Mouse (Mus musculus) myocyte (in vitro differentiated cells): Measurements from ENCODE around the gene Tcf12. TPM values are rescaled to one million over a fixed set of nuclear protein-coding genes. Genes with fewer than 3 reads are reported as not detected.

ENCODE experiments used
- H3K27me3 ChIP-seq: one replicate; pipeline ENCODE4 v1.6.1; 2011; ENCODE audit not compliant: control insufficient read depth, insufficient read depth, insufficient read length
- H3K36me3 ChIP-seq: one replicate; pipeline ENCODE4 v1.6.1; 2011; ENCODE audit not compliant: control insufficient read depth, insufficient read depth
- H3K4me2 ChIP-seq: one replicate; pipeline ENCODE4 v1.6.1; 2011; ENCODE audit warnings: low read depth, control low read depth
- H3K4me3 ChIP-seq: one replicate; pipeline ENCODE4 v1.5.1; 2011; ENCODE audit warnings: mild to moderate bottlenecking, control low read depth, moderate library complexity
- H3K79me2 ChIP-seq: one replicate; pipeline ENCODE4 v1.6.1; 2011; ENCODE audit not compliant: control insufficient read depth, insufficient read depth
- H3ac ChIP-seq: one replicate; pipeline ENCODE4 v1.6.1; 2011; ENCODE audit not compliant: control insufficient read depth, insufficient read length
- CEBPB ChIP-seq: IDR thresholded peaks from 2 replicates; pipeline ENCODE4 v1.6.1; 2011; ENCODE audit warnings: mild to moderate bottlenecking, moderate library complexity; ENCODE audit not compliant: poor library complexity, insufficient read depth, severe bottlenecking
- E2F4 ChIP-seq: IDR thresholded peaks from one replicate; pipeline ENCODE4 v1.6.1; 2011; ENCODE audit warnings: mild to moderate bottlenecking, control low read depth, moderate library complexity; ENCODE audit not compliant: insufficient read depth
- MAX ChIP-seq: IDR thresholded peaks from one replicate; pipeline ENCODE4 v1.6.1; 2011; ENCODE audit warnings: low read depth, mild to moderate bottlenecking, control low read depth
- MYOD1 ChIP-seq, 3 experiments: IDR thresholded peaks; one replicate each; pipeline ENCODE4 v1.6.1; 2011; ENCODE audit warnings: control low read depth in 2 of 3, low read depth in 2 of 3, mild to moderate bottlenecking in 2 of 3, moderate library complexity in 1 of 3; ENCODE audit not compliant: insufficient read length in 2 of 3, control insufficient read depth in 1 of 3
- MYOG ChIP-seq, 3 experiments: IDR thresholded peaks; one replicate each; pipeline ENCODE4 v1.6.1; 2011; ENCODE audit warnings: control low read depth in 2 of 3, low read depth in 2 of 3, mild to moderate bottlenecking in 2 of 3; ENCODE audit not compliant: insufficient read length in 2 of 3, control insufficient read depth in 1 of 3, insufficient read depth in 1 of 3
- POLR2A ChIP-seq: IDR thresholded peaks from one replicate; pipeline ENCODE4 v1.6.1; 2011; ENCODE audit warnings: low read depth, mild to moderate bottlenecking, control low read depth, moderate library complexity; ENCODE audit not compliant: insufficient read length
- POLR2AphosphoS2 ChIP-seq: IDR thresholded peaks from one replicate; pipeline ENCODE4 v1.6.1; 2011; ENCODE audit warnings: low read depth, control low read depth; ENCODE audit not compliant: insufficient read length
- REST ChIP-seq: IDR thresholded peaks from one replicate; pipeline ENCODE4 v1.6.1; 2011; ENCODE audit warnings: mild to moderate bottlenecking, control low read depth, moderate library complexity; ENCODE audit not compliant: insufficient read depth, insufficient read length
- SRF ChIP-seq: IDR thresholded peaks from one replicate; pipeline ENCODE4 v1.6.1; 2011; ENCODE audit warnings: low read depth; ENCODE audit not compliant: control insufficient read depth, insufficient read length
- TCF12 ChIP-seq: IDR thresholded peaks from one replicate; pipeline ENCODE4 v1.6.1; 2011; ENCODE audit warnings: mild to moderate bottlenecking, control low read depth; ENCODE audit not compliant: poor library complexity, insufficient read depth, severe bottlenecking
- TCF3 ChIP-seq: IDR thresholded peaks from one replicate; pipeline ENCODE4 v1.6.1; 2011; ENCODE audit warnings: low read depth, control low read depth; ENCODE audit not compliant: insufficient read length
- USF1 ChIP-seq: IDR thresholded peaks from one replicate; pipeline ENCODE4 v1.6.1; 2011; ENCODE audit warnings: low read depth, mild to moderate bottlenecking, control low read depth, moderate library complexity
- polyA plus RNA-seq: library from polyadenylated mRNA; unstranded; fragments of >200 nt; fragmentation: generic; extraction: Trizol; gene quantifications from one replicate; pipeline ENCODE4 v1.2.1, GENCODE M21; 2012; ENCODE audit warnings: missing spikeins

Gene Tcf12
- polyA plus RNA-seq, 1 experiment = 34.6 TPM

DNA sequence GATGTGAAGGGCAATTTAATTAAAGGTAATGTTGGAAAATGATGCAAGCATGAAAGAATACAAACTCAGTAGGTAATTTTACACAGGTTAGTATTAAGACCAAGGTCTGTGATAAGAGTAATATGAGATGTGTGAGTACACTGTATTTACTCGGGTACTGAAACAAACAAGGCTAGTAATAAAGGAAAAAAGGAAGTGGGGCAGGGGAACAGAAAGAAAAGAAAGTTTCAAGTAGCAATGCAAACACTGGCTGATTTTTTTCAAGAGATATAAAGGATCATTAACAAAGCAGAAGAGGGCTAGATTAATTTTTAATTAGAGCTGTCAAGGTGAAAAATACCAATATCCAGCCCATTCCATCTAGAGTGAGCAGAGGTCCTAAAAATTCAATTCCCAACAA is 122.0 kb downstream of the Tcf12 start:
- peaks cover 3% of the 10 kb centered on the region for H3K36me3 ChIP-seq
- no peaks in the 10 kb centered on the region for H3K27me3 ChIP-seq
- no peak for TF ChIP-seq TCF12
- TF ChIP-seq POLR2A = no peak
- TF ChIP-seq MYOG (IDR thresholded peaks at IDR 0.05; ENCODE audit: control insufficient read depth in 1 of 3, insufficient read depth in 1 of 3, insufficient read length in 2 of 3, low read depth in 2 of 3) = no peak
- no peak for TF ChIP-seq E2F4
- no peak for TF ChIP-seq CEBPB
- TF ChIP-seq MYOD1 (IDR thresholded peaks at IDR 0.05; ENCODE audit: control insufficient read depth in 1 of 3, insufficient read length in 2 of 3, low read depth in 2 of 3) = no peak
- no peak for TF ChIP-seq REST
- peaks cover 77% of the 10 kb centered on the region for H3K79me2 ChIP-seq
- H3K4me2 ChIP-seq = no peak overlapping the region
- H3ac ChIP-seq = no peak overlapping the region
- H3K4me3 ChIP-seq = no peak overlapping the region

DNA sequence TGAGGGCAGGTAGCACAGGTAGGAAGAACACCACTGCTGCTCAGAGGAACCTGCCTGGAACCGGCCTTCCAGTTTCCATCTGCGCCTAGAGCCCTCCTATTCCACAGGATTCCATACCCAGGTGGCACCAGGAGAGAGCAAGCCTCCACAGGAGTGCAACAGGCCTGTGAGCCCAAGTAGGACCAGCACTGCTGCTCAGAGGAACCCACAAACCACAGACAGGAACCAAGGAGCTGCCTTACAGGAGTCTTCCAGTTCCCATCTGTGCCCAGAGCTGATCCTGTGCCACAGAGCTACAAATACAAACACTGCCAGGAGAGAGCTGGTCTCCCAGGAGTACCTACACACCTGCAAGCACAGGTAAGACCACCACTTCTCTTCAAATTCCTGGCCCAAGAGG is 125.0 kb downstream of the Tcf12 start:
- H3K4me2 ChIP-seq = no peak overlapping the region
- H3K79me2 ChIP-seq = peaks cover 86% of the 10 kb centered on the region
- H3ac ChIP-seq = no peak overlapping the region
- peaks cover 3% of the 10 kb centered on the region for H3K36me3 ChIP-seq
- no peaks in the 10 kb centered on the region for H3K27me3 ChIP-seq
- TF ChIP-seq CEBPB (no peak), MYOD1 (IDR thresholded peaks at IDR 0.05; ENCODE audit: control insufficient read depth in 1 of 3, insufficient read length in 2 of 3, low read depth in 2 of 3) (no peak)
- H3K4me3 ChIP-seq = no peak overlapping the region

DNA sequence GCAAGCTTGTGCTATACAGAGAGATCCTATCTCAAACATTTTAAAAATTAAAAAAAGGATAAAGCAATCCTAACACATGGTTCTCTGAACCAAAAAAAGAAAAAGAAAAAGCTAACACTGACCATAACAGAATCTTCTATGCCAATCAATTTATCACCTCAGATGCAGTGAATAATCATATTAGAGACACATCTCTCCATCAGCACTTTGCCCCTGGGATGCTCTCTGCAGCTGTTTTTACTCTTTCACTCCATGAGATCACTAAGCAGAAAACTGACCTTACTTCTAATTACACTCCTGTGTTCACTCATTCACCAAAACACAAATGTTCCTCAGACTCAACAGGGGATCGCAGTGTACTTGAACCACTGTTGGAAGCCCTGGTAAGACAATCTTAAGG is 128.8 kb downstream of the Tcf12 start:
- Histone ChIP-seq H3K36me3 (no peaks in the 10 kb centered on the region), H3ac (no peak overlapping the region), H3K4me3 (no peak overlapping the region), H3K79me2 (peaks cover 92% of the 10 kb centered on the region), H3K27me3 (no peaks in the 10 kb centered on the region), H3K4me2 (no peak overlapping the region)
- TF ChIP-seq TCF12 = no peak
- TF ChIP-seq REST = no peak
- no peak for TF ChIP-seq MYOG (IDR thresholded peaks at IDR 0.05; ENCODE audit: control insufficient read depth in 1 of 3, insufficient read depth in 1 of 3, insufficient read length in 2 of 3, low read depth in 2 of 3)
- TF ChIP-seq MAX = no peak
- no peak for TF ChIP-seq E2F4
- TF ChIP-seq CEBPB = no peak
- TF ChIP-seq SRF = no peak
- no peak for TF ChIP-seq POLR2A
- no peak for TF ChIP-seq USF1
- no peak for TF ChIP-seq MYOD1 (IDR thresholded peaks at IDR 0.05; ENCODE audit: control insufficient read depth in 1 of 3, insufficient read length in 2 of 3, low read depth in 2 of 3)
- no peak for TF ChIP-seq POLR2AphosphoS2
- no peak for TF ChIP-seq TCF3

DNA sequence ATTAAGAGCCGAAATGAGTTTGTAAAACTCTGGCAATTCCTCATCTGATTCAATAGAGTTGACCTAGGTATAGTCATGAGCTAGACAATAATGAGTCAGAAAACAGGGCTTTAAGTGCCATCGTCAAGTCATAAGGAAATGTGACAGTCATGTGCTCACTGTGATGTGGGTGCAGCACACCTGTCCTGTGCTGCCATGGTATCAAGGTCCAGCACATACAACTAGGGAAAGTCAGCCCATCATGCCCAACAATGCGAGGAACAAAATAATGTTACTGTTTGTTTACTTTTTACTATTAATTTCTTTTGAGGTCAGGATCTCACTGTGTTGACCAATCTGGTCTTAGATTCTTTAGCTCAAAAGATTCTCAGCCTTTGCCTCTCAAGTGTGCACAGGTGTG is 130.6 kb downstream of the Tcf12 start:
- Histone ChIP-seq H3K4me2 (no peak overlapping the region), H3ac (no peak overlapping the region), H3K27me3 (no peaks in the 10 kb centered on the region), H3K79me2 (peaks cover 92% of the 10 kb centered on the region), H3K4me3 (no peak overlapping the region), H3K36me3 (no peaks in the 10 kb centered on the region)
- TF ChIP-seq MYOD1 (IDR thresholded peaks at IDR 0.05; ENCODE audit: control insufficient read depth in 1 of 3, insufficient read length in 2 of 3, low read depth in 2 of 3) (peak in 1 of 3 experiments; percentile 18), TCF12 (no peak)

DNA sequence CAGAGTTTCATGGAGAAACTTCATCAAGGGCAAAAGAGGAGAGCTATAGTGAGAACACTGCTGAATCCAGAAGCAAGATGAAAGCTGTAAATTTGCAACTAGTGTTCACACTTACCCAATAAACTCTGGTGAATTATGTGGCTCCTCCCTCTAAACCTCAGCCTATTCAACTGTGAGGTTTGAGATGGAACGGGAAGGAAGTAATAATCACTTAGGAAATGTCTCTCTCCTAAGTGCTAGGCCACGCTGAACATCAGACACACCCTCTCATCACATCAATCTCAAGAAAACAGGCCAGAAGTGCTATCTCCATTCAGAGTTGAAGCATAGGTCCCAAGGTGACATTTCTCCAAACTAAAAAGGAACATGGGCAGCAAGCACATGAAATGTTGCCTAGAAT is 131.1 kb downstream of the Tcf12 start:
- TF ChIP-seq SRF (no peak), CEBPB (no peak), REST (no peak), POLR2AphosphoS2 (no peak), MAX (no peak), TCF3 (no peak), POLR2A (no peak), MYOG (IDR thresholded peaks at IDR 0.05; ENCODE audit: control insufficient read depth in 1 of 3, insufficient read depth in 1 of 3, insufficient read length in 2 of 3, low read depth in 2 of 3) (no peak), E2F4 (no peak), MYOD1 (IDR thresholded peaks at IDR 0.05; ENCODE audit: control insufficient read depth in 1 of 3, insufficient read length in 2 of 3, low read depth in 2 of 3) (no peak), USF1 (no peak), TCF12 (no peak)
- H3K27me3 ChIP-seq = no peaks in the 10 kb centered on the region
- no peak overlapping the region for H3K4me3 ChIP-seq
- H3K36me3 ChIP-seq = no peaks in the 10 kb centered on the region
- peaks cover 92% of the 10 kb centered on the region for H3K79me2 ChIP-seq
- H3ac ChIP-seq = no peak overlapping the region
- no peak overlapping the region for H3K4me2 ChIP-seq
